Mouse (Mus musculus): Measurements from ENCODE around the gene Necap2. TPM values are rescaled to one million over a fixed set of nuclear protein-coding genes. Genes with fewer than 3 reads are reported as not detected.

Gene Necap2
- total RNA-seq (2021), result 10 to 100 TPM; 41.8 to 42.9 TPM

GRCm38 (mm10) chr4:141077681-141078509 is at the start of gene Necap2:
TSS of gene Necap2 (minus strand) at chr4:141078357.
- intact Hi-C loops (cut with DNase I), result loop anchor here (5.0 kb wide), 1 partner anchor 44 kb away; no protein-coding TSS in a partner anchor
- peak; percentile 92 to 96 for DNase-seq (ENCODE audit: extremely low spot score in 1 of 2, low spot score in 2 of 2)

- no peak for DNase-seq (ENCODE audit: extremely low spot score in 1 of 2, low spot score in 2 of 2)
- intact Hi-C loops (cut with DNase I), result loop anchor here (5.0 kb wide), 1 partner anchor 46 kb away; the partner anchor contains the start of gene Necap2
Observed at GRCm38 (mm10) chr4:141123065-141123464, 44.9 kb upstream of the Necap2 start.

DNA sequence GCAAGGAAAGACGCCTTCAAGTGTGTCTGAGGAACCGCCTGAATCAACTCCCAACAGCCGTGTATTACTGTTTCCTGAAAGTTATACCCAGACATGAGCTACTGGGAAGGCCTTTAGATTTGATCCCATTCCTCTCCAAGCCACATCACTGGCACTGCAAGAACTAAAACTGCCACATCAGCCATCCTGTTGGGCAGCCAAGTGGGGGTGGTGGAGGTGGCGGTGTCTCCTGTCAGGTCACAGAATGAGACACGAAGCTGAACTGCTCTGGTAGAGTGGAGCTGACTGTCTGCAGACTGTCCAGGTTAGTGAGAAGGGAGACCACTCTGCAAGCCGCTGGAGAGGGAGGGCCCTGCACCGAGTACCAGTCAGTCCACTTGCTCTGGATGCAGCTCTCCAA is 44.5 kb upstream of the Necap2 start:
- intact Hi-C loops (cut with DNase I), result loop anchor here (5.0 kb wide), 1 partner anchor 45 kb away; the partner anchor contains the start of gene Necap2
- DNase-seq (ENCODE audit: extremely low spot score in 1 of 2, low spot score in 2 of 2), result no peak

DNA sequence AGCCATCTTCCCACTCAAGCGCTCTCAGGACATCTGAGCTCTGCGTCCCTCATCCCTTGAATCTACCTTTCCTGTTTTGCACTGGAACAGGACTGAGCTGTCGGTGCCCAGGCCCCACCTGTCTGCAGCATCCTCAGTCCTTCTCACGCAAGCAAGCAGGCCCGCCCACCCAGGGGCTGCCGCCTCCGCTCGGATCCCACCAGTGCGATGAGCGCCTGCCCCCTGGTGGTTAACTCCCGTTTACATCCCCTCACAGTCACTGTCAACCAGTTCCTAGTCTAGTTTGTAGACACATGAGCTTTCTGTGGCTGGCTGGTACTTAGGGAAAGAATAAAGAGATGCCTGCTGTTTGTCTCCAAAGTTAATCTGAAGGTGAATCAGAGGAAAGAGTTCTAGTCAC is 42.5 kb upstream of the Necap2 start:
- peak; percentile 59 to 83 for DNase-seq (ENCODE audit: extremely low spot score in 1 of 2, low spot score in 2 of 2)
- intact Hi-C loops (cut with DNase I), result loop anchor here (5.0 kb wide), 1 partner anchor 43 kb away; the partner anchor contains the start of gene Necap2

DNA sequence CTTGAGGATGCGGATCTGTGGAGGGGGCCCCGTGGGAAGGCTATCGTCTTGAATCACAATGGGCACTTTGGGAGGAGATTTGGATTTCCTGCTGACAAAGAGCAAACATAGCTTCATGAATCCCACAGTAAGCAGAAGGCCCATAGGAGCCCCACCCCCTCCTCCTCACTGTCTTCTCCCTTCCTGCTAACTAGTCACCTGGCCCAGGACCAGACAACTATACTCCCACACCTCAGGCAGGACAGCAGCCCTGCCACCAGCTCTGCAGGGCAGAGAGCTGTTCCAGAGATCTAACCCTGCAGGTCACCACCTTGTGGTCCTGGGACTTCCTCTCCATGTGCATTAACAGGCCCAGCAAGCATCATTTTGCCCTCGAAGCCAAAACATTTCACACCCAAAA is 40.5 kb upstream of the Necap2 start:
- intact Hi-C loops (cut with DNase I), result no loop called here

GRCm38 (mm10) chr4:141115398-141115797 is 37.2 kb upstream of the Necap2 start:
- DNase-seq (ENCODE audit: extremely low spot score in 1 of 2, low spot score in 2 of 2), result no peak
- intact Hi-C loops (cut with DNase I), result no loop called here

More for the DNA sequence above, 40.5 kb upstream of the Necap2 start:
- DNase-seq (ENCODE audit: extremely low spot score in 1 of 2, low spot score in 2 of 2), result no peak

- intact Hi-C loops (cut with DNase I), result no loop called here
- peak in 1 of 2 experiments; percentile 68 for DNase-seq (ENCODE audit: extremely low spot score in 1 of 2, low spot score in 2 of 2)
Observed at GRCm38 (mm10) chr4:141114521-141114981, 36.4 kb upstream of the Necap2 start.

DNA sequence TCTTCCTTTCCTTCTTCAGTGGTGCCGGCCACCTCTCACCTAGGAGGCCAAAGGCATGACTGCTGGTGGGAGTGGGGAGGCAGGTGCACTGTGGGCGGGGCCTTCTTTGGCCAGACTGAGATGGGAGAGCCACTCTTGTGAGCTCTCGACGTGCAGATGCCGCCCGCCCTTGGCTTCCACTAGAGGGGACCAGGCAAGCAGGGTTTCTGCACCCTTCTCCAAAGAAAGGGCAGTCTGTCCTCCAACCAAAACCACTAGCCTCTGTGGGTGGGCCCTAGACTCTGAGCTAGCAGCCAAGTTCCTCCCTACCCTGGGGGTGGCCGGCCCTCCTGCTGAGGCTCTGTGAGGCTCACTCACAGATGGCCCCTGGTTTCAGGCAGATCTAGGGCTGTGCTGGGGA is 35.7 kb upstream of the Necap2 start:
- peak in 1 of 2 experiments; percentile 47 for DNase-seq (ENCODE audit: extremely low spot score in 1 of 2, low spot score in 2 of 2)
- intact Hi-C loops (cut with DNase I), result no loop called here

- DNase-seq (ENCODE audit: extremely low spot score in 1 of 2, low spot score in 2 of 2), result no peak
- intact Hi-C loops (cut with DNase I), result no loop called here
Observed at GRCm38 (mm10) chr4:141108196-141108732, 30.1 kb upstream of the Necap2 start.

- intact Hi-C loops (cut with DNase I), result no loop called here
- DNase-seq (ENCODE audit: extremely low spot score in 1 of 2, low spot score in 2 of 2), result no peak
Observed at GRCm38 (mm10) chr4:141106526-141107183, 28.5 kb upstream of the Necap2 start.

- intact Hi-C loops (cut with DNase I), result no loop called here
- DNase-seq (ENCODE audit: extremely low spot score in 1 of 2, low spot score in 2 of 2), result no peak
Observed at GRCm38 (mm10) chr4:141101855-141102254, 23.7 kb upstream of the Necap2 start.

- no peak for DNase-seq (ENCODE audit: extremely low spot score in 1 of 2, low spot score in 2 of 2)
- intact Hi-C loops (cut with DNase I), result no loop called here
Observed at GRCm38 (mm10) chr4:141101291-141101690, 23.1 kb upstream of the Necap2 start.

GRCm38 (mm10) chr4:141099956-141100355 is 21.8 kb upstream of the Necap2 start:
- intact Hi-C loops (cut with DNase I), result no loop called here

DNA sequence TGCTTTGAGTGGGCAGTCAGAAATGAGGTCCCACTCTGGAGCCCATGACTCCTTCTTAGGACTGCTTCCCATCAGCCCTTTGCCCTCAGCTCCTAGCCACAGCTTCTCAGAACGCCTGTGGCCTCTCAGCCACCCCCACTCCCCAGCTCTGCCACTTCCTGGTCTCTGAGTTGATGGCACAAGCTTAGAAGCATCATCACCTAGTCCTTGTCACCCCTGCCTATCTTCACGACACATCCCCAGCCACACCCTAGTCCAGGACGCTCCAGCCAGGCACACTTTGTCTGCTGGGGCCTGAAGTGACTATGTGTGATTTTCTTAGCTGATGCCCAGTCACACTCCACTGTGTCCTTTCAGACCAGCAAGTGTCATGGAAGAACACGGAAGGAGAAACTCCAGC is 20.8 kb upstream of the Necap2 start:
- DNase-seq (ENCODE audit: extremely low spot score in 1 of 2, low spot score in 2 of 2), result no peak
- intact Hi-C loops (cut with DNase I), result no loop called here

More at GRCm38 (mm10) chr4:141099956-141100355, 21.8 kb upstream of the Necap2 start:
- DNase-seq (ENCODE audit: extremely low spot score in 1 of 2, low spot score in 2 of 2), result no peak

DNA sequence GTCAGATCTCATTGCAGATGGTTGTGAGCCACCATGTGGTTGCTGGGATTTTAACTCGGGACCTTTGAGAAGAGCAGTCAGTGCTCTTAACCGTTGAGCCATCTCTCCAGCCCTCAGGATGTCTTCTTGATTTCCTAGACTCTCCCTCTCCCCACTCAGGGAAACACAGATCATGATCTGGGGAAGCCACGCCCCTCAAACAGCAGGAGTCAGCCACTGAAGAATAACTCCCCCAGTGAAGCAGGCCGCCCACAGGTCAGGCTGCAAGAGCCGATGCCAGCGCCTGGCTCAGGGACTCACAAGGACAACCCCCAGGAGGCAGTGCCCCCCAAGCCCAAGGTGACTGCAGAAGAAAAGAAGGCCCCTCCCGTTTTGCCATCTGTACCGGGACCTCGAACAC is 18.6 kb upstream of the Necap2 start:
- intact Hi-C loops (cut with DNase I), result no loop called here
- DNase-seq (ENCODE audit: extremely low spot score in 1 of 2, low spot score in 2 of 2), result no peak

DNA sequence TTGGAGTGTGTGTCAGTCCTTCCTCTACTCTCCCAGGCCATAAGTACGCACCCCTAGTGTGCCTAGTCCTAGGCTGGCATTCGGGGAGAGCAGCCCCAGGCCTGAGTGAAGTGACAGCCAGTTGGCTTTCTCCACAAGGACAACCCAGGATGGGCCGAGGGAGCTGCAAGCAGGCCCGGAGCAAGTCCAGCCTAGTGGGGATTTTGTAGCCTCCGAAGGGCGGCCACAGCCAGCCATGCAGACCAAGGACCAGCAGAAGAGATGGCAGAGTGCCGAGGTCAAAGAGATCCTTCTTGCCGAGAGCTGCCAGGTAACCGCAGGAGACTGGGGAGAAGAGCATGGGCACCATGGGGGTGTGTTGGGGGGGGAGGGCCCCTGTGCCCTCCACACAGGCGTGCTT is 16.9 kb upstream of the Necap2 start:
- DNase-seq (ENCODE audit: extremely low spot score in 1 of 2, low spot score in 2 of 2), result no peak
- intact Hi-C loops (cut with DNase I), result no loop called here

- no peak for DNase-seq (ENCODE audit: extremely low spot score in 1 of 2, low spot score in 2 of 2)
- intact Hi-C loops (cut with DNase I), result no loop called here
Observed at GRCm38 (mm10) chr4:141088714-141089113, 10.6 kb upstream of the Necap2 start.

- no peak for DNase-seq (ENCODE audit: extremely low spot score in 1 of 2, low spot score in 2 of 2)
- intact Hi-C loops (cut with DNase I), result no loop called here
Observed at GRCm38 (mm10) chr4:141088033-141088432, 9.9 kb upstream of the Necap2 start, which contains the start of gene Spata21. TSS of gene Spata21 (plus strand) at chr4:141088333.

DNA sequence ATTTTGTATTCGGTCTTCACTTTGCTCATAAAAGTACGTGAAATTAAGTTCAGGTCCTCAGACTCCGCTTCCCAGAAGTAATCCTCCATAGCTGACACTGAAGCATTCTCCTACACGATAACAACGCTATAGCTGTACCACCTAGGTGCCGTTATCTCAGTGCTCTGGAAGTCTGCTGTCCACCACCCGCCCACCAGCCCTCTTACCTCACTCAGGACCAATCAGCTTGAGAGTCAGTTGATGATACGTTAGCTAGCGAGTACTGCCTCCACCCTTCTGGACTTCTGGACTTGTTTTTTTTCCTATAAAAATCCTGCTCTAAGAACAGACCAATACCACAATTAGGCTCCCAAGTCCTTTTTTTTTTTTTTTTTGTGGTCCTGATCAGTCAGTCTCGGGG is 8.7 kb upstream of the Necap2 start:
- intact Hi-C loops (cut with DNase I), result no loop called here
- no peak for DNase-seq (ENCODE audit: extremely low spot score in 1 of 2, low spot score in 2 of 2)

All from left cerebral cortex, postnatal 10 days (tissue).